Mouse (Mus musculus): ENCODE results near the gene Eml4.

Gene Eml4

GRCm38 (mm10) chr17:83350379-83351091 is at the start of gene Eml4:
TSS of gene Eml4 (plus strand) at chr17:83350931.
- DNase-seq = peak; percentile 95

GRCm38 (mm10) chr17:83301433-83301832 is 49.3 kb upstream of the Eml4 start:
- no peak for DNase-seq

- no peak for DNase-seq
Observed at GRCm38 (mm10) chr17:83304089-83304822, 46.5 kb upstream of the Eml4 start.

GRCm38 (mm10) chr17:83306964-83307640 is 43.6 kb upstream of the Eml4 start:
- no peak for DNase-seq

- no peak for DNase-seq
Observed at GRCm38 (mm10) chr17:83307641-83308296, 43.0 kb upstream of the Eml4 start.

- DNase-seq = no peak
Observed at GRCm38 (mm10) chr17:83308451-83308850, 42.3 kb upstream of the Eml4 start.

- no peak for DNase-seq
Observed at GRCm38 (mm10) chr17:83309243-83309642, 41.5 kb upstream of the Eml4 start.

GRCm38 (mm10) chr17:83311806-83312205 is 38.9 kb upstream of the Eml4 start:
- DNase-seq = no peak

- peak; percentile 60 to 74 for DNase-seq
Observed at GRCm38 (mm10) chr17:83312244-83312918, 38.4 kb upstream of the Eml4 start.

- no peak for DNase-seq
Observed at GRCm38 (mm10) chr17:83313046-83313689, 37.6 kb upstream of the Eml4 start.

- DNase-seq = no peak
Observed at GRCm38 (mm10) chr17:83315476-83315875, 35.3 kb upstream of the Eml4 start.

- DNase-seq = peak; percentile 62 to 72
Observed at GRCm38 (mm10) chr17:83322621-83323335, 28.0 kb upstream of the Eml4 start.

GRCm38 (mm10) chr17:83323410-83324268 is 27.1 kb upstream of the Eml4 start:
- peak in 1 of 2 experiments; percentile 46 for DNase-seq

GRCm38 (mm10) chr17:83324269-83324616 is 26.5 kb upstream of the Eml4 start:
- no peak for DNase-seq

- DNase-seq = no peak
Observed at GRCm38 (mm10) chr17:83335183-83335584, 15.5 kb upstream of the Eml4 start.

- DNase-seq = no peak
Observed at GRCm38 (mm10) chr17:83337051-83337898, 13.5 kb upstream of the Eml4 start.

GRCm38 (mm10) chr17:83339368-83340085 is 11.2 kb upstream of the Eml4 start:
- no peak for DNase-seq

GRCm38 (mm10) chr17:83340895-83341524 is 9.7 kb upstream of the Eml4 start:
- DNase-seq = no peak
